Mouse (Mus musculus) erythroblast, embryonic 14.5 days (primary cell): ENCODE measurements around the gene Mpped2.

Experiments used
- GATA1 ChIP-seq: IDR thresholded peaks from 2 replicates; pipeline ENCODE4 v1.6.1; 2012; ENCODE audit warnings: low read length, inconsistent platforms, mixed read lengths
- TAL1 ChIP-seq: IDR thresholded peaks from 3 replicates; pipeline ENCODE4 v1.6.1; 2012; ENCODE audit warnings: low read length, inconsistent platforms, mixed read lengths

DNA sequence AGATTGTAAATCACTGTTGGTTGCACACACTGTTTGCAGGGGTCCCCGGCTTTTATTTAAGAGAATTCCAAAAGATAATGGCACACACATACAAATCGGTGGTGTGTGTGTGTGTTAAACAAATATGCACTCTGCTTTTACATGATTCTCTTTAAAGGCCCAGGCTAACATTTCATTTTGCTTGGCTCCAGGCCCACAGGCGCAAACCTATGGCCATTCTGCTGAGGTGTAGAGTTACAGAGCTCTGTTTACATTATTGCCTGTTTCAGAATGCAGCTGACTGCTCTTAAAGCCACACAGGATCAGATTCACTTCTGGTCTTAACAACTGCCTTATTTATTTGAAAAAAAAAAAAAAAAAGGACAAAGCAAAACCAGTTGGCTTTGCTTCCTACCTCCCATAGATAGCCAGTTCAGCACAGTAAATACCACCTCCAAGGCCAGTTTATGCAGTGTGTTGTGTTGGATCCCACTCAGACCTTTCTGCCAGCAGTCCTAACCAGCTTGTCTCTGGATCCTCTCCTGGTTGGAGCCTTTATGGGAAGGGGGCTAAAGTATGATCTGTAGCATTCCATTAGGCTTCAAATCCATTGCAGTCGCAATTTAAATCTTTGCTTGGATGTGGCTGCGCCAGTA lies 96.7 kb downstream of the Mpped2 start:
- TF ChIP-seq TAL1 (no peak), GATA1 (no peak)
